Mouse (Mus musculus): ENCODE measurements around the gene Alkbh1. TPM values are rescaled to one million over a fixed set of nuclear protein-coding genes. Genes with fewer than 3 reads are reported as not detected.
A peak's percentile ranks its signal among the peaks of the same experiment; 100 is the strongest.

Gene Alkbh1
- polyA plus RNA-seq, 1 experiment from 2014 or later, result 64.3 TPM

DNA sequence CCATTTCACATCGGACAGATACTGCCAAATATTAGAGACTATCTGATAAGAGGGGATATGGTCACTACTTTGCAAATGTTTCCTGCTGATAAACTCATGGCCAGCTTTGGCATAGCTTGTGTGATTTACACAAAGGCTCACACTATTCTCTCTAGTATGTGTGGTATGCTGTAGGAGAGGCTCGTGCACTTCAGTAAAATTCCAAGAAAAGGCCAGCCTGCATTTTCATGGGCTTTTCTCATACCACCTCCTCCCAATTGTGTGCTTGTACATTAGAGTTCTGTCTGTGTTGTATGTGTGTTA, 62.5 kb downstream of the Alkbh1 start:
- H3K4me2 ChIP-seq (ENCODE audit: low read depth, severe bottlenecking), result no peak overlapping the region
- H3K4me1 ChIP-seq (ENCODE audit: control insufficient read depth, insufficient read depth, low read length), result 0 out of 2 replicates have a peak, but pooled peaks cover 3% of the 10 kb centered on the region
- 76% methylated on average over 2 of the region's 2 CpGs for WGBS
- no peak overlapping the region for H3K27ac ChIP-seq (replicated peaks; ENCODE audit: low read depth, low read length)
- DNase-seq (ENCODE audit: low spot score) (no peak), ATAC-seq (ENCODE audit: insufficient number of reproducible peaks, low FRiP score, low TSS enrichment, low read depth) (no peak)
- H3K9ac ChIP-seq (ENCODE audit: low read length), result no peak overlapping the region
- no peaks in the 10 kb centered on the region for H3K36me3 ChIP-seq (ENCODE audit: control insufficient read depth, insufficient read depth, low read length)
- no peak overlapping the region for H3K4me3 ChIP-seq (ENCODE audit: low read depth, low read length)
- no peaks in the 10 kb centered on the region for H3K27me3 ChIP-seq (ENCODE audit: control insufficient read depth, insufficient read depth, low read length)
- H3K9me3 ChIP-seq (ENCODE audit: control insufficient read depth, low read length), result no peaks in the 10 kb centered on the region

DNA sequence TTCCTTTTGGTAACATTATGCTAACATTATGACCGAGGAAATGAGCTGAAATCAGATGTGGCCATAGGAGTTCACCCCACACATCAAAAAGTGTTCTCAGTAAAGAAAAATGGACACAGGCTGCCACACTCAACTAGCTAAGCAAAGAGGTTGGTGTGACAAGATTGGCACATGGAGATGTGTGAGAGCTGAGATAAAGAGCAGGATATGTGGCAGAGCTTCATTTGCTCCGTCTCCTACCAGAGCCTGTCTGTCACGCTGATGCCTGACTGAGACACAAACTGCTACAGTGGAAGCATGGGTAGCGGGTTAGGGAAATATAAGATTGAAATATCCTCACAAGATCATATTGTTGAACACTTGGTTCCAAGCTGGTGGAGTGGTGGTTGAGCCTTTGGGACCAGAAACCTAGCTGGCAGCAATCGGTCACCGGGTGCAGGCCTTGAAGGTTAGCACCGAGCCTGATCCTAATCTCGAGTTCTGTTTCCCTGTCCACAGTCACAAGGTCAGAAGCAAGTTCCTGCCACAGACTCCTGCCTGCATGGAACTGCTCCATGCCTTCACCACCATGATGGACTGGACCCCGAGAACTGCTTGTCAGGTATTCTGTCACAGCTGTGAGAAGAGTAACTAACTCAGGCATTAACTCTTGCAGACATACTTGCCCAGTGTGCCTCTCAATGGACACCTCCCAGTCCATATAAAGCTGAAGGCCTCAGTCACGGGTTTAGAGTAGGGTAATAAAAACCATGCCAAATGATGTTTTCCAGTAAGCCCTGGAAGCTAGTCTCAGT, 63.0 kb downstream of the Alkbh1 start:
- no peaks in the 10 kb centered on the region for H3K36me3 ChIP-seq (ENCODE audit: control insufficient read depth, insufficient read depth, low read length)
- H3K4me2 ChIP-seq (ENCODE audit: low read depth, severe bottlenecking), result no peak overlapping the region
- ATAC-seq (ENCODE audit: insufficient number of reproducible peaks, low FRiP score, low TSS enrichment, low read depth), result no peak
- DNase-seq (ENCODE audit: low spot score), result no peak
- H3K4me3 ChIP-seq (ENCODE audit: low read depth, low read length), result no peak overlapping the region
- 86% methylated on average over 10 of the region's 10 CpGs for WGBS
- no peak overlapping the region for H3K27ac ChIP-seq (replicated peaks; ENCODE audit: low read depth, low read length)
- H3K9me3 ChIP-seq (ENCODE audit: control insufficient read depth, low read length), result no peaks in the 10 kb centered on the region
- H3K9ac ChIP-seq (ENCODE audit: low read length), result no peak overlapping the region
- 0 out of 2 replicates have a peak, but pooled peaks cover 3% of the 10 kb centered on the region for H3K4me1 ChIP-seq (ENCODE audit: control insufficient read depth, insufficient read depth, low read length)
- no peaks in the 10 kb centered on the region for H3K27me3 ChIP-seq (ENCODE audit: control insufficient read depth, insufficient read depth, low read length)

DNA sequence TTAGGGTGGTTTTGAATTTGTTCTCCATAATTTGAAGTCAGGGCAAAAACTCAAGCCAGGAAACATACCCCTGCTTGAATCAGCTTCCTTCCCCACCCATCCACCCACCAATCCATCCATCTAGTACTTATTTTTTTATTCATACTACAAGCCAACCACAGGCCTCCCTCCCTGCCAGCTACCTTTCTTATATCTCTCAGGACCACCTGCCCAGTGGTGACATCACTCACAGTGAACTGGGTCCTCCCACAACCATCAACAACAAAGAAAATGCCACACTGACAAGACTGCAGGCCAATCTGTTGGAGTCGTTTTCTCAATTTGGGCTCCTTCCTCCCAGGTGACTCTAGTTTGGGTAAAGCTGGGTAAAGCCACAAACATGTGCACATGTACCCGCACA, 64.3 kb downstream of the Alkbh1 start:
- Histone ChIP-seq H3K4me1 (ENCODE audit: control insufficient read depth, insufficient read depth, low read length) (0 out of 2 replicates have a peak, but pooled peaks cover 3% of the 10 kb centered on the region), H3K27me3 (ENCODE audit: control insufficient read depth, insufficient read depth, low read length) (no peaks in the 10 kb centered on the region), H3K9me3 (ENCODE audit: control insufficient read depth, low read length) (no peaks in the 10 kb centered on the region), H3K27ac (replicated peaks; ENCODE audit: low read depth, low read length) (no peak overlapping the region), H3K4me2 (ENCODE audit: low read depth, severe bottlenecking) (no peak overlapping the region), H3K9ac (ENCODE audit: low read length) (no peak overlapping the region), H3K4me3 (ENCODE audit: low read depth, low read length) (no peak overlapping the region), H3K36me3 (ENCODE audit: control insufficient read depth, insufficient read depth, low read length) (no peaks in the 10 kb centered on the region)
- ATAC-seq (ENCODE audit: insufficient number of reproducible peaks, low FRiP score, low TSS enrichment, low read depth), result no peak
- no peak for DNase-seq (ENCODE audit: low spot score)
- WGBS, result 76% methylated on average over 2 of the region's 2 CpGs

Small RNA genes lying within 50 kb of the gene (microRNA-seq; reads per million reads assigned to microRNA genes)
- gene Mir3068, result 22.3 reads per million, percentile 30 among the genes with 10 or more reads in this experiment

Other genes with a start within 250 kb of the Alkbh1 start
- gene Samd15, start 244.3 kb downstream of the Alkbh1 start, polyA plus RNA-seq (2014; fragmentation: Nextera tagmentation; extraction: Ambion mirVana), result 0.88 and 1.1 TPM in 2 replicates
- 3.0 and 3.2 TPM in 2 replicates for gene Tmed8, start 243.6 kb downstream of the Alkbh1 start, polyA plus RNA-seq (2014; fragmentation: Nextera tagmentation; extraction: Ambion mirVana)
- 0.71 and 1.2 TPM in 2 replicates for gene Noxred1, start 205.3 kb downstream of the Alkbh1 start, polyA plus RNA-seq (2014; fragmentation: Nextera tagmentation; extraction: Ambion mirVana)
- gene Vipas39, start 177.8 kb downstream of the Alkbh1 start, polyA plus RNA-seq (2014; fragmentation: Nextera tagmentation; extraction: Ambion mirVana), result 55.2 and 57.8 TPM in 2 replicates
- 266 and 267 TPM in 2 replicates for gene Ahsa1, start 177.5 kb downstream of the Alkbh1 start, polyA plus RNA-seq (2014; fragmentation: Nextera tagmentation; extraction: Ambion mirVana)
- gene Ism2, start 144.3 kb downstream of the Alkbh1 start, polyA plus RNA-seq (2014; fragmentation: Nextera tagmentation; extraction: Ambion mirVana), result 1.1 and 1.6 TPM in 2 replicates
- gene Sptlc2, start 55.7 kb downstream of the Alkbh1 start, polyA plus RNA-seq (2014; fragmentation: Nextera tagmentation; extraction: Ambion mirVana), result 53.9 and 63.4 TPM in 2 replicates
- 318 and 345 TPM in 2 replicates for gene Slirp, start 121 bp downstream of the Alkbh1 start, polyA plus RNA-seq (2014; fragmentation: Nextera tagmentation; extraction: Ambion mirVana)
- gene Snw1, start 28.3 kb upstream of the Alkbh1 start, polyA plus RNA-seq (2014; fragmentation: Nextera tagmentation; extraction: Ambion mirVana), result 169 and 183 TPM in 2 replicates
- not detected in 2 replicates for gene Gm5788, start 50.7 kb upstream of the Alkbh1 start, polyA plus RNA-seq (2014; fragmentation: Nextera tagmentation; extraction: Ambion mirVana)
- gene Gm8300, start 70.3 kb upstream of the Alkbh1 start, polyA plus RNA-seq (2014; fragmentation: Nextera tagmentation; extraction: Ambion mirVana), result not detected in 2 replicates
- gene Oog1, start 158.7 kb upstream of the Alkbh1 start, polyA plus RNA-seq (2014; fragmentation: Nextera tagmentation; extraction: Ambion mirVana), result not detected in 2 replicates
- gene Gm4027, start 174.9 kb upstream of the Alkbh1 start, polyA plus RNA-seq (2014; fragmentation: Nextera tagmentation; extraction: Ambion mirVana), result not detected in 2 replicates
- gene Gm16381, start 200.6 kb upstream of the Alkbh1 start, polyA plus RNA-seq (2014; fragmentation: Nextera tagmentation; extraction: Ambion mirVana), result not detected in 2 replicates

Data from limb, embryonic 11.5 days (tissue).